Mouse (Mus musculus): ENCODE measurements around the gene Cyp2j13. TPM values are rescaled to one million over a fixed set of nuclear protein-coding genes. Genes with fewer than 3 reads are reported as not detected.
"Not testable (repeated sequence)": the region's sequence is repeated elsewhere in the genome, so short reads cannot be mapped to it uniquely, and the experiment has no call there.

Gene Cyp2j13
- 5.1 and 5.3 TPM in 2 replicates for polyA plus RNA-seq (2015; fragmentation: Nextera tagmentation; extraction: Ambion mirVana)

- peak; percentile 61; the same call in 1 of the 2 replicates for ATAC-seq (ENCODE audit: low FRiP score, low TSS enrichment)
- H3K9ac ChIP-seq (replicated peaks; ENCODE audit: low read length): peak within 1 kb of the TSS; percentile 44; the same call in 1 of the 2 replicates
These were observed at the start of gene Cyp2j13 for GRCm38 (mm10) chr4:96077261-96078125. Gene Cyp2j13, minus strand, starts transcription at chr4:96077546.

GRCm38 (mm10) chr4:96096841-96097240 is 19.5 kb upstream of the Cyp2j13 start:
- no peaks in the 10 kb centered on the region for H3K36me3 ChIP-seq (ENCODE audit: insufficient read depth, low read length)
- H3K27me3 ChIP-seq (ENCODE audit: insufficient read depth, low read length): no peaks in the 10 kb centered on the region
- no peaks in the 10 kb centered on the region for H3K4me1 ChIP-seq (ENCODE audit: insufficient read depth, low read length)
- no peak overlapping the region for H3K4me3 ChIP-seq (ENCODE audit: low read length)
- ATAC-seq (ENCODE audit: low FRiP score, low TSS enrichment): no peak
- H3K9me3 ChIP-seq (ENCODE audit: low read length): no peaks in the 10 kb centered on the region
- 52% methylated on average over 2 of the region's 2 CpGs for WGBS
- H3K27ac ChIP-seq (ENCODE audit: low read length): no peak overlapping the region
- no peak overlapping the region for H3K4me2 ChIP-seq (replicated peaks; ENCODE audit: low read depth, low read length)
- no peak overlapping the region for H3K9ac ChIP-seq (replicated peaks; ENCODE audit: low read length)

More at GRCm38 (mm10) chr4:96077261-96078125, at the start of gene Cyp2j13:
- peak within 1 kb of the TSS; percentile 50 for H3K4me2 ChIP-seq (replicated peaks; ENCODE audit: low read depth, low read length)
- H3K4me1 ChIP-seq (ENCODE audit: insufficient read depth, low read length): no peaks in the 10 kb centered on the region
- WGBS: 8% methylated on average over 18 of the region's 20 CpGs
- H3K4me3 ChIP-seq (ENCODE audit: low read length): peak within 1 kb of the TSS; percentile 28
- no peaks in the 10 kb centered on the region for H3K9me3 ChIP-seq (ENCODE audit: low read length)
- no peaks in the 10 kb centered on the region for H3K27me3 ChIP-seq (ENCODE audit: insufficient read depth, low read length)
- H3K27ac ChIP-seq (ENCODE audit: low read length): no peak within 1 kb of the TSS
- H3K36me3 ChIP-seq (ENCODE audit: insufficient read depth, low read length): no peaks in the 10 kb centered on the region

- no peak overlapping the region for H3K9ac ChIP-seq (replicated peaks; ENCODE audit: low read length)
- no peak overlapping the region for H3K27ac ChIP-seq (ENCODE audit: low read length)
- no peaks in the 10 kb centered on the region for H3K4me1 ChIP-seq (ENCODE audit: insufficient read depth, low read length)
- no peak overlapping the region for H3K4me3 ChIP-seq (ENCODE audit: low read length)
- no peak overlapping the region for H3K4me2 ChIP-seq (replicated peaks; ENCODE audit: low read depth, low read length)
- H3K27me3 ChIP-seq (ENCODE audit: insufficient read depth, low read length): no peaks in the 10 kb centered on the region
- H3K9me3 ChIP-seq (ENCODE audit: low read length): no peaks in the 10 kb centered on the region
- H3K36me3 ChIP-seq (ENCODE audit: insufficient read depth, low read length): no peaks in the 10 kb centered on the region
- ATAC-seq (ENCODE audit: low FRiP score, low TSS enrichment): no peak
These were observed 14.5 kb upstream of the Cyp2j13 start for GRCm38 (mm10) chr4:96091869-96092268.

- not testable (repeated sequence) for H3K9ac ChIP-seq (replicated peaks; ENCODE audit: low read length); H3K27me3 ChIP-seq (ENCODE audit: insufficient read depth, low read length); H3K27ac ChIP-seq (ENCODE audit: low read length); ATAC-seq (ENCODE audit: low FRiP score, low TSS enrichment); H3K4me3 ChIP-seq (ENCODE audit: low read length); H3K4me1 ChIP-seq (ENCODE audit: insufficient read depth, low read length); H3K9me3 ChIP-seq (ENCODE audit: low read length); H3K36me3 ChIP-seq (ENCODE audit: insufficient read depth, low read length); H3K4me2 ChIP-seq (replicated peaks; ENCODE audit: low read depth, low read length)
- WGBS: 55% methylated on average over 6 of the region's 6 CpGs
These were observed 12.2 kb upstream of the Cyp2j13 start for GRCm38 (mm10) chr4:96089356-96090048.

- no peak overlapping the region for H3K27ac ChIP-seq (ENCODE audit: low read length)
- no peak for ATAC-seq (ENCODE audit: low FRiP score, low TSS enrichment)
- H3K4me3 ChIP-seq (ENCODE audit: low read length): no peak overlapping the region
These were observed 962 bp upstream of the Cyp2j13 start for GRCm38 (mm10) chr4:96078308-96078707.

GRCm38 (mm10) chr4:96062045-96062444 is 15.3 kb downstream of the Cyp2j13 start:
- Histone ChIP-seq H3K4me2 (replicated peaks; ENCODE audit: low read depth, low read length) (no peak overlapping the region), H3K27me3 (ENCODE audit: insufficient read depth, low read length) (no peaks in the 10 kb centered on the region), H3K4me3 (ENCODE audit: low read length) (no peak overlapping the region), H3K27ac (ENCODE audit: low read length) (no peak overlapping the region), H3K9ac (replicated peaks; ENCODE audit: low read length) (no peak overlapping the region), H3K4me1 (ENCODE audit: insufficient read depth, low read length) (no peaks in the 10 kb centered on the region), H3K36me3 (ENCODE audit: insufficient read depth, low read length) (no peaks in the 10 kb centered on the region), H3K9me3 (ENCODE audit: low read length) (no peaks in the 10 kb centered on the region)
- ATAC-seq (ENCODE audit: low FRiP score, low TSS enrichment): no peak
- 73% methylated on average over 2 of the region's 2 CpGs for WGBS

More at GRCm38 (mm10) chr4:96078308-96078707, 962 bp upstream of the Cyp2j13 start:
- no peaks in the 10 kb centered on the region for H3K9me3 ChIP-seq (ENCODE audit: low read length)
- H3K4me1 ChIP-seq (ENCODE audit: insufficient read depth, low read length): no peaks in the 10 kb centered on the region
- no peak overlapping the region for H3K9ac ChIP-seq (replicated peaks; ENCODE audit: low read length)
- H3K36me3 ChIP-seq (ENCODE audit: insufficient read depth, low read length): no peaks in the 10 kb centered on the region
- H3K27me3 ChIP-seq (ENCODE audit: insufficient read depth, low read length): no peaks in the 10 kb centered on the region
- no peak overlapping the region for H3K4me2 ChIP-seq (replicated peaks; ENCODE audit: low read depth, low read length)

GRCm38 (mm10) chr4:96060106-96060505 is 17.2 kb downstream of the Cyp2j13 start:
- Histone ChIP-seq H3K27ac (ENCODE audit: low read length) (no peak overlapping the region), H3K9ac (replicated peaks; ENCODE audit: low read length) (no peak overlapping the region), H3K4me2 (replicated peaks; ENCODE audit: low read depth, low read length) (no peak overlapping the region), H3K4me3 (ENCODE audit: low read length) (no peak overlapping the region), H3K4me1 (ENCODE audit: insufficient read depth, low read length) (no peaks in the 10 kb centered on the region), H3K36me3 (ENCODE audit: insufficient read depth, low read length) (no peaks in the 10 kb centered on the region), H3K27me3 (ENCODE audit: insufficient read depth, low read length) (no peaks in the 10 kb centered on the region), H3K9me3 (ENCODE audit: low read length) (no peaks in the 10 kb centered on the region)
- no peak for ATAC-seq (ENCODE audit: low FRiP score, low TSS enrichment)
- WGBS: 76% methylated on average over 2 of the region's 2 CpGs

GRCm38 (mm10) chr4:96028412-96028811 is 48.9 kb downstream of the Cyp2j13 start:
- Histone ChIP-seq H3K27me3 (ENCODE audit: insufficient read depth, low read length) (no peaks in the 10 kb centered on the region), H3K4me2 (replicated peaks; ENCODE audit: low read depth, low read length) (no peak overlapping the region), H3K4me1 (ENCODE audit: insufficient read depth, low read length) (no peaks in the 10 kb centered on the region), H3K27ac (ENCODE audit: low read length) (no peak overlapping the region), H3K4me3 (ENCODE audit: low read length) (no peak overlapping the region), H3K9me3 (ENCODE audit: low read length) (no peaks in the 10 kb centered on the region), H3K9ac (replicated peaks; ENCODE audit: low read length) (no peak overlapping the region), H3K36me3 (ENCODE audit: insufficient read depth, low read length) (no peaks in the 10 kb centered on the region)
- no peak for ATAC-seq (ENCODE audit: low FRiP score, low TSS enrichment)
- WGBS: 92% methylated on average over 1 of the region's 1 CpGs

GRCm38 (mm10) chr4:96022803-96023202 is 54.5 kb downstream of the Cyp2j13 start:
- H3K9ac ChIP-seq (replicated peaks; ENCODE audit: low read length): no peak overlapping the region
- no peak overlapping the region for H3K4me3 ChIP-seq (ENCODE audit: low read length)
- H3K4me2 ChIP-seq (replicated peaks; ENCODE audit: low read depth, low read length): no peak overlapping the region
- no peak overlapping the region for H3K27ac ChIP-seq (ENCODE audit: low read length)
- no peaks in the 10 kb centered on the region for H3K4me1 ChIP-seq (ENCODE audit: insufficient read depth, low read length)
- no peak for ATAC-seq (ENCODE audit: low FRiP score, low TSS enrichment)
- H3K27me3 ChIP-seq (ENCODE audit: insufficient read depth, low read length): no peaks in the 10 kb centered on the region
- H3K9me3 ChIP-seq (ENCODE audit: low read length): no peaks in the 10 kb centered on the region
- peaks cover 4% of the 10 kb centered on the region; the same call in 1 of the 2 replicates for H3K36me3 ChIP-seq (ENCODE audit: insufficient read depth, low read length)

GRCm38 (mm10) chr4:96016875-96017274 is 60.5 kb downstream of the Cyp2j13 start:
- no peak overlapping the region for H3K27ac ChIP-seq (ENCODE audit: low read length)
- H3K4me3 ChIP-seq (ENCODE audit: low read length): no peak overlapping the region
- no peak overlapping the region for H3K9ac ChIP-seq (replicated peaks; ENCODE audit: low read length)
- no peak overlapping the region for H3K4me2 ChIP-seq (replicated peaks; ENCODE audit: low read depth, low read length)
- H3K4me1 ChIP-seq (ENCODE audit: insufficient read depth, low read length): no peaks in the 10 kb centered on the region
- no peak for ATAC-seq (ENCODE audit: low FRiP score, low TSS enrichment)
- WGBS: 92% methylated on average over 1 of the region's 1 CpGs
- 0 out of 2 replicates have a peak, but pooled peaks cover 4% of the 10 kb centered on the region for H3K36me3 ChIP-seq (ENCODE audit: insufficient read depth, low read length)
- no peaks in the 10 kb centered on the region for H3K9me3 ChIP-seq (ENCODE audit: low read length)
- H3K27me3 ChIP-seq (ENCODE audit: insufficient read depth, low read length): no peaks in the 10 kb centered on the region
